8 mouse cellular contexts compared by ENCODE assay signal in genomic region chrX:66652455-66653144, GRCm38 (mm10). TPM values are rescaled to one million over a fixed set of nuclear protein-coding genes. Genes with fewer than 3 reads are reported as not detected.
DNase-seq lines count a peak whose midpoint lies in the region; ATAC-seq and TF ChIP-seq lines count a peak whose summit lies in the region.

No protein-coding gene starts in this region.

- no peaks in the 10 kb centered on the region for H3K27me3 ChIP-seq in midbrain, embryonic 15.5 days (replicated peaks)

- H3K4me1 ChIP-seq in midbrain, embryonic 15.5 days = 0 out of 2 replicates have a peak, but pooled peaks cover 6% of the 10 kb centered on the region

- TF ChIP-seq CTCF in left cerebral cortex, adult 2 months (IDR thresholded peaks at IDR 0.05) = no peak

- H3K27ac ChIP-seq in left cerebral cortex, adult 2 months = peak overlapping the region; percentile 73
- H3K27ac ChIP-seq in midbrain, embryonic 15.5 days = peak overlapping the region; percentile 39

- no peaks in the 10 kb centered on the region for H3K36me3 ChIP-seq in midbrain, embryonic 15.5 days (replicated peaks)

- peak overlapping the region; percentile 42; the same call in 1 of the 2 replicates for H3K9ac ChIP-seq in midbrain, embryonic 15.5 days

- intact Hi-C loops in left cerebral cortex, adult 2 months (cut with DNase I) = loop anchor here (2.0 to 10.0 kb wide), 2 partner anchors 918 to 1902 kb away; no protein-coding TSS in a partner anchor

- H3K4me3 ChIP-seq in left cerebral cortex, adult 2 months = peak overlapping the region; percentile 48
- H3K4me3 ChIP-seq in midbrain, embryonic 15.5 days = peak overlapping the region; percentile 48

- 16% methylated on average over 21 of the region's 21 CpGs for WGBS in midbrain, embryonic 15.5 days

- peak; percentile 28 for DNase-seq in R1 (ENCODE audit: low read depth, low spot score)
- DNase-seq in cerebellum, adult 8-10 months = peak; percentile 62
- DNase-seq in frontal cortex, adult 2 months (ENCODE audit: extremely low spot score in 1 of 2, low spot score in 1 of 2) = peak; percentile 57 to 81
- peak; percentile 37 for DNase-seq in heart, postnatal 4 days
- peak; percentile 61 to 68 for DNase-seq in left cerebral cortex, adult 2 months (ENCODE audit: extremely low spot score in 1 of 2, low spot score in 2 of 2)
- DNase-seq in spleen, postnatal 14 days (ENCODE audit: low spot score in 2 of 2) = no peak

- peak overlapping the region; percentile 57 for H3K4me2 ChIP-seq in midbrain, embryonic 15.5 days

- no peaks in the 10 kb centered on the region for H3K9me3 ChIP-seq in midbrain, embryonic 15.5 days

- ATAC-seq in midbrain, embryonic 15.5 days (replicated peaks) = peak; percentile 85
- no peak for ATAC-seq in erythroid progenitor cell, adult 5-6 weeks (replicated peaks; ENCODE audit: low FRiP score, poor library complexity, severe bottlenecking)

RNA-seq across cellular contexts. Expression of gene Slitrk2, which starts 3.5 kb away (rescaled TPM):
- polyA plus RNA-seq in frontal cortex, adult 2 months (2012; rRNA removed) = 11.5 and 11.6 TPM in 2 replicates
- total RNA-seq in heart, postnatal 4 days (2021) = under 1 TPM; 0.47 to 0.69 TPM
- total RNA-seq in left cerebral cortex, adult 2 months (2021) = 10 to 100 TPM; 32.5 to 36.2 TPM
- 7.8 and 8.8 TPM in 2 replicates for polyA plus RNA-seq in midbrain, embryonic 15.5 days (2015; fragmentation: Nextera tagmentation; extraction: Ambion mirVana)
- not detected in 2 replicates for total RNA-seq in erythroid progenitor cell, adult 5-6 weeks (2015; ENCODE audit: low replicate concordance)
- total RNA-seq in erythroid progenitor cell, adult 5-6 weeks (2017; ENCODE audit: low replicate concordance) = not detected in 2 replicates

Comparison
In these comparisons a context has a peak if more than half of its experiments do, and no peak if none do; other contexts are left out.
1. DNase-seq: peak in R1 (single experiment), cerebellum, adult 8-10 months (single experiment), frontal cortex, adult 2 months (2 of 2), heart, postnatal 4 days (single experiment) and left cerebral cortex, adult 2 months (2 of 2); none in spleen, postnatal 14 days (0 of 2).
2. RNA of gene Slitrk2, which starts 3.5 kb away (total RNA-seq): 32.5 to 36.2 TPM in left cerebral cortex, adult 2 months; 0.47 to 0.69 TPM in heart, postnatal 4 days and not detected in erythroid progenitor cell, adult 5-6 weeks; every median in the first group is over 10 times any median in the second.